Mouse (Mus musculus) cerebellum, adult 2 months (tissue): ENCODE data around the gene Lpar3. TPM values are rescaled to one million over a fixed set of nuclear protein-coding genes. Genes with fewer than 3 reads are reported as not detected.

Experiments
- DNase-seq, 2 experiments: peaks; one replicate each; pipeline ENCODE4 v3.0.0; 2021
- H3K27ac ChIP-seq: fragments of 200-500 bp; 2 replicates; pipeline ENCODE4 v1.5.1; 2012; ENCODE audit warnings: low read length, control low read depth, inconsistent platforms; ENCODE audit not compliant: insufficient read depth
- H3K27me3 ChIP-seq: fragments of 200-500 bp; 2 replicates; pipeline ENCODE4 v1.6.1; 2012; ENCODE audit warnings: inconsistent platforms, mild to moderate bottlenecking, low read length, moderate library complexity; ENCODE audit not compliant: control insufficient read depth, insufficient read depth
- H3K4me1 ChIP-seq: fragments of 200-500 bp; 2 replicates; pipeline ENCODE4 v1.6.1; 2011; ENCODE audit warnings: low read length; ENCODE audit not compliant: control insufficient read depth, insufficient read depth
- H3K4me3 ChIP-seq: fragments of 200-500 bp; replicated peaks from 2 replicates; pipeline ENCODE3; 2011; ENCODE audit warnings: mild to moderate bottlenecking, low read depth, low read length, control low read depth; ENCODE audit not compliant: insufficient read depth
- CTCF ChIP-seq: fragments of 200-500 bp; IDR thresholded peaks from 2 replicates; pipeline ENCODE4 v1.5.1; 2011; ENCODE audit warnings: low read depth, mild to moderate bottlenecking, control low read depth, low read length, moderate library complexity, borderline replicate concordance; ENCODE audit not compliant: insufficient read depth
- POLR2A ChIP-seq: fragments of 200-500 bp; IDR thresholded peaks from 2 replicates; pipeline ENCODE4 v1.6.1; 2011; ENCODE audit warnings: low read length, control low read depth, borderline replicate concordance; ENCODE audit not compliant: insufficient read depth
- WGBS: fragments of 180-500 bp; shearing (Covaris S2); methylation state at CpG from one replicate; pipeline ENCODE4 v1.1.7; 2018; 5-methylcytosine and 5-hydroxymethylcytosine counted together
- polyA plus RNA-seq: library from polyadenylated mRNA; depleted of rRNA; stranded (reverse); fragments of >200 nt; gene quantifications from 2 replicates; pipeline ENCODE4 v1.2.3, GENCODE M21; 2012

Lpar3 gene
- polyA plus RNA-seq, 1 experiment = 0.23 TPM

DNA sequence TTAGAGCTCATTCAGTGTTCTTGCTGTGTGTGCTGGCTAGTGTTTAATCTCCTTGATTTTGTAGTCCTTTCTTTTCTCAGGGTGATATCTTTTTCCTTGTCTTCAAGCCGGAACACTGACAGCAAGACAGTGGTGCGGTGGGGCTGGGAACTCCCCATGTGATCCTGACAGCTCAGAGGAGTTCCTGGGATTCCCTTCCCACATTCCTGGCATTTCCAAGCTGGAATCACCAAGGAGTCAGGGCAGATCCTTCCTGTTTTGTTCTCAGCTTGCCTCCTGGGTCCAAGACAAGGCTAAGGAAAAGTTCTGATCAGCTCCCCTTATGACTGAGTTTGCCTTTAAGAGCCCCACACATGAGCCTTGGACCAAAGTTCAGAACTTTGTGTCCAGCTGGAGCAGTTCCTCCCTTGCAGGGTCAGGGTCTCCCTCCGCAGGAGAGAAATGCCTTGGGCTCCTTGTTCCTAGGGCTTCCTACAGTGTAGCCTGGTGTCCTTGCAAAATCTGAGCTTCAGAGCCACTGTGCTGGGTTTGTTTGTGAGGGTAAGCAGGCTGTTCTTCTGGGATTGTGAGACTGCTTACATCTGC lies 33.1 kb downstream of the Lpar3 start:
- Histone ChIP-seq H3K4me1 (no peaks in the 10 kb centered on the region), H3K27ac (no peak overlapping the region), H3K27me3 (no peaks in the 10 kb centered on the region), H3K4me3 (no peak overlapping the region)
- TF ChIP-seq CTCF (no peak), POLR2A (no peak)
- DNase-seq = no peak
- 38% methylated on average over 3 of the region's 3 CpGs for WGBS

- 94% methylated on average over 5 of the region's 5 CpGs for WGBS
- TF ChIP-seq POLR2A = no peak
- no peak for TF ChIP-seq CTCF
- DNase-seq = no peak
- Histone ChIP-seq H3K4me3 (no peak overlapping the region), H3K27ac (no peak overlapping the region), H3K27me3 (no peaks in the 10 kb centered on the region), H3K4me1 (no peaks in the 10 kb centered on the region)
These were observed 34.4 kb downstream of the Lpar3 start for GRCm38 (mm10) chr3:146255123-146255522.

DNA sequence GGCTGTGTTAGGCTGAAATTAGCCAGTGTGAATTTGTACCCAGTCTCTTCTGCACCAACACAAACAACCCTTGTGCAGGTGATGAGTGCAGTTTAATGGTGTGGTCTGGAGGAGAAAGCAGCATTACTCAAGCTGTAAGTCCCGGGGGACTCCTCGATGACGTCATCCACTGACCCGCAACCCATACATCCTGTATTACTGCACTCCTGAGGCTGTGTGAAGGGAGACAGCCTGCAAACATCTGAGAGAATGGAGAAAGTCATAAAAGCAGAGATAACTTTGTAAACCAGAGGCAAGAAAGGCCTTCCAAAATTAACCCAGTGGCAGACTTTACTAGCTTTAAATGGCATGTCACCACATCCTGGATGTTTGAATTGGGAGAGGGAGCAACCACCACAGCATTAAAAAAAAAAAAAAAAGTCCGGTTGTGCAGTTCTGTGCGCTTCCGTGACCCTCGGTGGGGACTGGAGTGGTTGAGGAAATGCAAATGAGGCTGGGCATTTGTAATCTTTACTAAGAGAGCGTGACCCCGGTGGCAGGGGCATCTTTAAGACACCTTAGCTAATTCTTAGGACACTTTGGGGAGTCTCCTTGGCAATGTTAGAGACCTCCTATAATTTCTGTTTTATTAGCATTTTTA lies 36.8 kb downstream of the Lpar3 start:
- DNase-seq = no peak
- no peak overlapping the region for H3K27ac ChIP-seq
- H3K27me3 ChIP-seq = no peaks in the 10 kb centered on the region
- H3K4me1 ChIP-seq = no peaks in the 10 kb centered on the region
- WGBS = 79% methylated on average over 10 of the region's 10 CpGs
- H3K4me3 ChIP-seq = no peak overlapping the region
- TF ChIP-seq CTCF (no peak), POLR2A (no peak)

DNA sequence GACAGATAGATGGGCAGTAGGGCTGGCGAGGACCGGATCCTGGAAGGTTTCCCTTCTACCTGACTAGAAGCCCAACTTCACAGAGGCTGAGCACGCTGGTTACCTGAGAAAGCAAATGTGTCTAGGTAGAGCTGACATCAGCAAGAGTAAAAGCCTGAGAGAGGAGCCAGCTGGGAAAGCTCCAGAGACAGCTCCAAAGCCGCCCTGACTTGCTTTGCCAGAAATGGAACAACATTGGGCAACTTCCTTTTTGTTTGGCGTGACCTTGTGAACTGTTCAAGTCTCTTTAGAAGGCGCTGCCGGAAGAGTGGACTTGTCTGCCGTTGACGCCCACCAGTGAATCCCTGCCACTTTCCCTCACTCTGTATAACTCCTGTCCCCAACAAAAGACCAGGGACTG lies 39.4 kb downstream of the Lpar3 start:
- 87% methylated on average over 9 of the region's 9 CpGs for WGBS
- H3K27ac ChIP-seq = no peak overlapping the region

DNA sequence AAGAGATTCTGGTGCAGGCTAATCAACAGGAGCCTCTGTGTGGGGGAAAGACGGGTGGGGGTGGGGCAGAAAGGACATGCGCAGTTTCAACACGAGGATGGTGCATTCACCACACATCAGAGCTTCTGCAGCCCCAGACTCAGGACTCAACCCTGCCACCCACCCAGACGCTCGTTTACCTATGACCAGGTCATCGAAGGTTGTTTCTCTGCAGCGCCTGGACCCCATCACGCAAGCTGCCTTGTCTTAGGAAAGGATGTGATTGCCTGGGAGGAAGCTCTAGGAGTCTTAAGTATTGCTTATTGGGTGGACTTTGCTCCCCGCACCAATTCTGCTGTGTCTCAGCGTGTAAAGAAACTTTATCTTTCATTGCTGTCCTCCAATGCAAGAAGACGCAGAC lies 40.1 kb downstream of the Lpar3 start:
- Histone ChIP-seq H3K4me1 (no peaks in the 10 kb centered on the region), H3K27ac (no peak overlapping the region), H3K27me3 (no peaks in the 10 kb centered on the region; the same call in 1 of the 2 replicates), H3K4me3 (no peak overlapping the region)
- TF ChIP-seq POLR2A (no peak), CTCF (no peak)
- no peak for DNase-seq
- WGBS = 93% methylated on average over 11 of the region's 11 CpGs

More for the DNA sequence above, 39.4 kb downstream of the Lpar3 start:
- Histone ChIP-seq H3K4me1 (no peaks in the 10 kb centered on the region), H3K27me3 (no peaks in the 10 kb centered on the region; the same call in 1 of the 2 replicates), H3K4me3 (no peak overlapping the region)
- TF ChIP-seq CTCF (no peak), POLR2A (no peak)
- no peak for DNase-seq

DNA sequence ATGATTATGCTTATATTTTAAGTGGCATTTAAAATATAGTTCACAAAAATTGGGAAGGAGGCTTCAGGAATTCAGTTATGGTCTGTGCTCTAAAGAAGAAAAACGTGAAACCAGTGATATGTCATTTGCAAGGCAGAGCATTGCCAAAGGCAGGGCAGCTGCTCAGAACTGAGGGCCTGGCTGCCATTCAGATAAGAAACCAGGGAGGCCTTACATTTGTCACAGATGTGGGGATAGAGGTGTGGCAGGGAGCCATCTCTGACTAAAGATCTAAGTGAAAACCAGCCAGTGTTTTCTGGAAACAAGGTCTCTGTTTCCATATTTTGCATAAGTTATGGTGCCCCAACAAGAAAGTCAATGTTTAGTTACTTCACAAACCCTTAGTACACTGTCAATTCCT lies 41.8 kb downstream of the Lpar3 start:
- WGBS = 19% methylated on average over 1 of the region's 1 CpGs
- no peak for TF ChIP-seq POLR2A
- TF ChIP-seq CTCF = no peak
- H3K4me1 ChIP-seq = no peaks in the 10 kb centered on the region

GRCm38 (mm10) chr3:146264146-146264545 lies 43.4 kb downstream of the Lpar3 start:
- H3K4me1 ChIP-seq = no peaks in the 10 kb centered on the region
- TF ChIP-seq CTCF = no peak
- no peak for TF ChIP-seq POLR2A
- H3K27ac ChIP-seq = no peak overlapping the region
- no peak for DNase-seq
- H3K27me3 ChIP-seq = no peaks in the 10 kb centered on the region; the same call in 1 of the 2 replicates
- H3K4me3 ChIP-seq = no peak overlapping the region
- WGBS = 89% methylated on average over 10 of the region's 10 CpGs

More for the DNA sequence above, 41.8 kb downstream of the Lpar3 start:
- Histone ChIP-seq H3K27ac (no peak overlapping the region), H3K4me3 (no peak overlapping the region), H3K27me3 (no peaks in the 10 kb centered on the region; the same call in 1 of the 2 replicates)
- no peak for DNase-seq

DNA sequence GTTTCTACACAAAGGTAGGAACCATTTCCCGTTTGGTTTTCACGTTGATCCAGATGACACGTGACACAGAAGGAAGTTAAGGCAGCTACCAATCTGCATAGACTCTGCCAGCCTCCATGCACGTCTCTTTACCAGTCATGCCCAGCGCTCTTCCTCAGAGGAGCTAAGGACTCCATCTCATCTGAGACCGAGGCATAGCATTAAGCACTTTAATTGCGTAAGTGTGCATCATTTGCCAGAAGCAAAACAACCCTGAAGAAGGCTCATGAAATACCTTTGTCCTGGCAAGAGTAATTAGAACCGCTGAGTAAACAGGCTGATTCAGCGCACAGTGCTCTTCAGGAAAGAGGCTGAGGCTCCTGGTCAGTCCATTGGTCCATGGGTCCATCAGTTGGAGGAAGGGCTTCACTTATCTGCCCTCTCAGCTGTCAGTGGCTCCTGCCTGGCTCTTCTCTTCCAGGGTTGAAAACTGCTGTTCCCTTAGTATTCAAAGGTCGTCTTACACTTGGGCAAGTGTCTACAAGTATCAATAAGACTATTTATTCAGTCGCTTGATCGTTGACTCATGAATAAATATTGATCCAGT lies 44.9 kb downstream of the Lpar3 start:
- 84% methylated on average over 12 of the region's 12 CpGs for WGBS
- TF ChIP-seq POLR2A = no peak
- no peak for TF ChIP-seq CTCF
- Histone ChIP-seq H3K27me3 (no peaks in the 10 kb centered on the region; the same call in 1 of the 2 replicates), H3K4me3 (no peak overlapping the region), H3K27ac (no peak overlapping the region), H3K4me1 (no peaks in the 10 kb centered on the region)
- DNase-seq = no peak
